Mouse (Mus musculus) heart, postnatal 4 days (tissue): ENCODE results near the gene Accs. TPM values are rescaled to one million over a fixed set of nuclear protein-coding genes. Genes with fewer than 3 reads are reported as not detected.

Source experiments
- DNase-seq: peaks from one replicate; pipeline ENCODE4 v3.0.0; 2021
- total RNA-seq, 2 experiments: library from RNA; stranded (reverse); gene quantifications; 2 replicates each; pipeline ENCODE4 v1.2.3; 2021

Accs gene
- total RNA-seq, 2 experiments from 2014 or later: 10.2 to 10.6 TPM

DNA sequence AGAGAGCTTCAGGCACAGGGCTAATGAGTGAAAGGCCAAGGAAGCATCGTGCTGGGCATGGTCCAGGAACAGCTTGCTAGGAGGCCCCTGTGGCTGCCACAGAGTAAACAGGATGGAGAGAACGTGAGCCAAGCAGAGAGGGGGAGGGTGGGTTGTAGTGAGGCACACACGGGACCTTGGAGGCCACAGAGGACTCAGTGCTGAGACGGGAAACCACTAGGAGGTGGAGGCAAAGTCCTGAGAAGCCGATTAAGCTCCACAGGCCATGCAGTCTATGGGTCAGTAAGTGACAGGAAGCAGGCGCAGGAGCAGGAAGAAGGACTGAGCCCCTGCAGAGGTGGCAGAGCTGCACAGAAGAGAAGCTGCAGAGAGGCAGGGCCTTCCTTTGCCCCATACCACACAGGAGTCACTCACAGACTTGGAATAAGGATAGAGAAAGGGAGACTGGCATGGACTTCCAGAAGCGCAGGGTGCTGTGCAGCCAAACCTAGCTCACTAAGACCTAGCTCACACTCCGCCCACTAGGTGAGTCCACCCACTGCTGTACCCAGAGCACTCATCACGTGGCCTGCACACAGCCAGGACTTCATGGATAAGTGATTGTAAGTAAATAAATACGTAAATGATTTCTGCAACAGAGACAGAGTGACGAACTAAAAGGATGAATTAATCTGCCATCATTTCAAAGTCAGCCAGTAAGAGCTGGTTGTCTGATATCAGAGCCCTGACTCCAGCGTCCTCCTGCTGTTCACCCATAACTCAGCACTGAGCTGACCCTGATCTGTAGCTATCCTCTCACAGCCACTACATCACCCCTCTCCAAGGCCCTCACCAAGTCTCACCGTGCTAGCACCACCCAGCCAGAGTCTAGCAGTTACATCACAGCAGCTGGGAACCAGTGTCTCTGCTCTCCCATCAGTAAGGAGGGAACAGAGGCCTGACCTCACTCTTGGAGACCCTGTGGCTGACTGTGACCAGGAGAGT is 57.9 kb downstream of the Accs start:
- DNase-seq: peak; percentile 56

DNA sequence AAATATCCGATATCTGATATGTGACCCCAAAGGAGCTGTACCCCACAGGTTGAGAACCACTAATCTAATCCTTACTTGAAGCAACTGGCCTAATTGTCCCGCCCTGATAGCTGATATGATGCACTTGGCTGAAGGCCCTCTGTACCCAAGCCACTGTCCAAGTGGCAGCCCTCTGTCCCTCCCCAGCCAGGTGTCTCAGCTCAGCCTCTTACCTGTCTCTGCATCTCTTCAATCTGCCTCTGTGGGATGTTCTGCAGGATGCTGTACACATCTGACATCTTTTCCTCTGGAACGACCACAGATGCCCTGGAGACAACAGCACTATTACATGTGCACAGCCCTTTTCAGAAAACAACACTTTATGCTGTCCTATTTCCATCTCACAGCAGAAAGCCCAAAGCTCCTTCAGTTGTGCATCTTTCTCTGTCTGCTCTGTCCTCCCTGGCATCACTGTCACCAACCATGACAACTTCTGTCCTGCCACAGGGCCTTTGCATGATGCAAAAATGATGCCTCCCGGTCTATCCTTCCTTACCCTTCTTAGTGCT is 58.9 kb downstream of the Accs start:
- DNase-seq: no peak

DNA sequence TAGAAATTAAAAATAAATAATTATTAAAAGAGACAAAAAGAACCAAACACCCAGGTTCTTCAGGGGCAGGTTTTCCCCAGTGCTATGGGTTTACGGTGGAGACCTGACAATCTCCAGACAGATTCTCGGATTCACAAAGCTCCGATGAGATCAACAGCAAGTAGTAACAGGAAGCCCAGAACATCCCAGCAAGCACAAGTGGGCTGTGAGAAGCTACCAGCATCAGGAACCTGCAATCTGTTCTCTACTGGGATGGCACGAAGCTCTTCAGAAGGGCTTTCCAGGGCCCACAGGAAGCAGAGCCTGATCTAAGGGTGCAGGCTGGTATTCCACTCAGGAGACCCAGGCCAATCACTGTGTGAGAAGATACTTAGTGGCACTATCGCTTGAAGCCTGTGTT is 61.2 kb downstream of the Accs start:
- DNase-seq: no peak

DNA sequence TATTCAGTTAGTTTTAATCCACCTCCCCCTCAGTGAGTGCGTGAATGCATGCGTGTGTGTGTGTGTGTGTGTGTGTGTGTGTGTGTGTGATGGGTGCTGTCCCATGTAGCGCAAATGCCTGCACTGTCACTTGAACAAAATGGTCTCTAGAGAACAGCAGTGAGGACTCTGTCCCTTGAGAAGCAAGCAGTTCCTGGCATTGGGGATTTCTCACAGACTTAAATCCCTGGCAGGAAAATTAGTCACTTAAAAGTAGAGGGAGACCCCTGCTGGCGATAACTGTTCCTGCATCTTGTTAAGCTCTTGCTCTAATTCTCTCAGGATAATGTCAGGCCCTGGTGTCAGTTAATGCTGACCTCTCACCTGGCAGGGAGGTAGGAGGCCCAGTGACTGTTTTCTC is 63.6 kb downstream of the Accs start:
- peak; percentile 84 for DNase-seq

DNA sequence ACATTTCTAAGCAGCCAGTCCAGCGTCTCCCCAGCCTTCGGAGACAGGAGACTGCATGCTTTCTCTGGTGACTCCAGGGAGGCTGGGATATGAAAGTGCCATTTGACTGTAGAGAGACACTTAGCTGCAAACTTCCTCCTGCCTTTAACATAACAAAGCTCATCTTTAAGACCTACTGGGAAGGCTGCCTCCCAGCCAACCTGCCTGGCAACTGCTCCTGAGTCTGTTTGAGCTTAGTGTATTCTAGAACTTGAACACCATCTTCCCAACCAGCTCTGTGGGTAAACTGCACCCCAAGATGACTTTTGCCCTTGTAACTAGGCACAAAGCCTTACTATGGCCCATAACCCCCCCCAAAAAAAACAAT is 64.3 kb downstream of the Accs start:
- DNase-seq: no peak

DNA sequence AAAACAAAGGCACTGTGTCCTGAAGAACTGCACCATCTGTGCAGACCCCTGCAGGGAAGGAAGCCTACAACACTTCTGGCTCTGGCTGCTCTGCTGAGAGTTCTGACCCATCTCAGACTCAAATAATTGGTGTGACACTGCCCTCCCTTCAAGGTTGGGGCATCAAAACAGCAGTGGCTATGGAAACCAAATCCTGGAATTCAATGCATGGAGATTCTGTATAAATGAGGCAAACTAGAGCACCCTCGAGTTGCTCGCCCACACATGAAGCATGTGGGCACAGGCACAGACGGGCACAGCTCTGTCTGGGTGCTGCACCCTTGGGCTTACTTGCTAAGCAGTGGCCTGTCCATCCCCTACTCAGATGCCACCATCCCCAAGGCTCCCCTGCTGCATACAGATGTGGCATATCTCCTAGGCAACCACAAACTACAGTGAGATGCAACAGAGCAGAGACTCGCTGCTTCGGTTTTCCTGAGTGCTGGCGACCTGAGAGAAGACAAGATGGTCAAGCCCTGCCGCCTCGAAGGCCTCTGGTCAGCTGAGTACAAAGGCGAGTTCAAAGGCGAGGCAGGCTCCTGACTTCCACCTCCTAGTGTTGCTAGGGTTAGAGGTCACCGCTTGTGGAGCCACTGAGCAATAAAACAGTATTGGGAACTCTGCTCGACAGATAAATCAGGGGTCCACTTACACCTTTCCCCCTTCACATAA is 64.9 kb downstream of the Accs start:
- no peak for DNase-seq

DNA sequence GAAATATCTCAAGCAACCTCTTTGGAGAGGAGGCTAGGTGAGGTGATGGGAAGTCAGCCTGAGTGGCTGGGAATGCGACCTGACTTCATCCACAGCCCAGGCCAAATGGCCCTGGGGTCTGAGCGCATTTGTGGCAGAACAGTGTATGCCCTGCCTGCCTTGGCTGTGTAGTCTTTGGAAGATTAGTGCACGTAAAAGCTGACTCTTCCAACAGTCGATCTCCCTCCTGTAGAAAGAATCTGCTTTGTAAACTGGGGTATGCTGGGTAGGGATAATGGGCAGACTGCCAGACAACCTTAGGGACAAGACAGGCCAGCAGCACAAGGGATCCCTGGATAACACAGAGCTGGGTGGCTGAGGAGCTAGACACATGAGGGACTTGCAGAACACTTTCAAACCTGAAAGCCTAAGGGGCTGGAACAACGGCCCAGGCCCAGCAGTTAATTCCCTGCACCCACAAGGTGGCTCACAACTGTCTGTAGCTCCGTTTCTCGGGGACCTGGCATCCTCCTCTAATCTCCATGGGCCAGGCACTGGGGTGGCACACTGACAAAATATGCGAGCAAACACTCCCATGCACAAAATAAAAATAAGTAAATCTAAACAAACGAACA is 65.7 kb downstream of the Accs start:
- DNase-seq: no peak

Other genes with a start within 250 kb of the Accs start
- gene Alx4, start 207.6 kb downstream of the Accs start, total RNA-seq: under 1 TPM; 0.09 to 0.21 TPM
- gene Ext2, start 27.4 kb downstream of the Accs start, total RNA-seq: 10 to 100 TPM; 60.2 to 61.4 TPM
- not detected for gene Accsl, start 19.2 kb upstream of the Accs start, total RNA-seq
- 10 to 100 TPM; 24.2 to 26.7 TPM for gene Gm13889, start 107.3 kb upstream of the Accs start, total RNA-seq
- 1 to 10 TPM in 1 of 2 experiments, not detected in 1; 1.8 TPM for gene Gm27027, start 146.4 kb upstream of the Accs start, total RNA-seq
- 10 to 100 TPM; 72.4 to 82.2 TPM for gene Alkbh3, start 160.9 kb upstream of the Accs start, total RNA-seq